Mouse (Mus musculus) heart, embryonic 13.5 days (tissue): ENCODE data around the gene Itga5. TPM values are rescaled to one million over a fixed set of nuclear protein-coding genes. Genes with fewer than 3 reads are reported as not detected.
A peak's percentile ranks its signal among the peaks of the same experiment; 100 is the strongest.

Experiments used
- ATAC-seq: fragments of 200-750 bp; cut with Nextera tagmentation; 2 replicates; pipeline ENCODE4 v1.8.0; 2017; ENCODE audit warnings: moderate TSS enrichment; ENCODE audit not compliant: insufficient number of reproducible peaks, low FRiP score, low TSS enrichment; ENCODE audit errors: extremely low read depth
- H3K27ac ChIP-seq: fragments of 300-500 bp; sonication (generic); replicated peaks from 2 replicates; pipeline ENCODE4 v1.5.1; 2015; ENCODE audit warnings: moderate library complexity, mild to moderate bottlenecking, inconsistent platforms
- H3K27me3 ChIP-seq: fragments of 300-500 bp; sonication (generic); replicated peaks from 2 replicates; pipeline ENCODE4 v1.6.1; 2015; ENCODE audit warnings: mild to moderate bottlenecking, inconsistent platforms
- H3K36me3 ChIP-seq: fragments of 300-500 bp; sonication (generic); 2 replicates; pipeline ENCODE4 v1.6.1; 2015; ENCODE audit warnings: mild to moderate bottlenecking, inconsistent platforms
- H3K4me1 ChIP-seq: fragments of 300-500 bp; sonication (generic); 2 replicates; pipeline ENCODE4 v1.6.1; 2015; ENCODE audit warnings: inconsistent platforms
- H3K4me2 ChIP-seq: fragments of 300-500 bp; sonication (generic); 2 replicates; pipeline ENCODE4 v1.6.1; 2015; ENCODE audit warnings: inconsistent platforms, mild to moderate bottlenecking, moderate library complexity
- H3K4me3 ChIP-seq: fragments of 300-500 bp; sonication (generic); 2 replicates; pipeline ENCODE4 v1.5.1; 2015; ENCODE audit warnings: moderate library complexity, mild to moderate bottlenecking, inconsistent platforms
- H3K9ac ChIP-seq: fragments of 300-500 bp; sonication (generic); 2 replicates; pipeline ENCODE4 v1.6.1; 2015; ENCODE audit warnings: inconsistent platforms, mild to moderate bottlenecking, moderate library complexity
- H3K9me3 ChIP-seq: fragments of 300-500 bp; sonication (generic); 2 replicates; pipeline ENCODE4 v1.6.1; 2016; ENCODE audit warnings: inconsistent platforms
- WGBS: fragments of 180-500 bp; shearing (Covaris S2); methylation state at CpG from one replicate; pipeline ENCODE4 v1.1.7; 2015; ENCODE audit warnings: mixed read lengths; 5-methylcytosine and 5-hydroxymethylcytosine counted together
- polyA plus RNA-seq: library from polyadenylated mRNA; unstranded; fragments of >200 nt; fragmentation: Nextera tagmentation; extraction: Ambion mirVana; gene quantifications from 2 replicates; pipeline ENCODE4 v1.2.1, GENCODE M21; 2015

Itga5 gene
- polyA plus RNA-seq, 1 experiment from 2014 or later, result 76.4 TPM

DNA sequence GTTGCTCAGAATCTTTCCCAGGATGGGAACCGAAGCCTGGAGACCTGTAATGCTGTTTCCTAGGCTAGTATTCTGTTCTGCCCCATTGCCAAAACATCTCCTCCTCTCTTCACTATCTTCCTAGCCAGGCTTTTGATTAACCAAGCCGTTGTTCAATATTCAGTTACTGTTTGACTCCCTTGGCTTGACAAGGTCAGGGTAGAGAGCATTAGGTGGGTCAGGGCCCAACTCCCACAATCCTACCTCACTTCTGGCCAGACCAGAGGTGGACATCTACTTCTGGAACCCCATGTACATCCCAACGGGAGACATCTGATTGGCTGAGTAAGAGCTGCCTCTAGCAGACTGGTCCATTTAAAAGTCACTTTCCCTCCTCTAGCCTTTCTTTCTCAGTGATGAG lies 3.6 kb downstream of the Itga5 start:
- 73% methylated on average over 3 of the region's 3 CpGs for WGBS
- Histone ChIP-seq H3K9ac (peak overlapping the region; percentile 19; the same call in 1 of the 2 replicates), H3K27ac (peak overlapping the region; percentile 61), H3K4me3 (no peak overlapping the region), H3K4me2 (no peak overlapping the region), H3K4me1 (peaks cover 80% of the 10 kb centered on the region), H3K27me3 (no peaks in the 10 kb centered on the region), H3K9me3 (no peaks in the 10 kb centered on the region), H3K36me3 (peaks cover 21% of the 10 kb centered on the region)
- ATAC-seq, result no peak

DNA sequence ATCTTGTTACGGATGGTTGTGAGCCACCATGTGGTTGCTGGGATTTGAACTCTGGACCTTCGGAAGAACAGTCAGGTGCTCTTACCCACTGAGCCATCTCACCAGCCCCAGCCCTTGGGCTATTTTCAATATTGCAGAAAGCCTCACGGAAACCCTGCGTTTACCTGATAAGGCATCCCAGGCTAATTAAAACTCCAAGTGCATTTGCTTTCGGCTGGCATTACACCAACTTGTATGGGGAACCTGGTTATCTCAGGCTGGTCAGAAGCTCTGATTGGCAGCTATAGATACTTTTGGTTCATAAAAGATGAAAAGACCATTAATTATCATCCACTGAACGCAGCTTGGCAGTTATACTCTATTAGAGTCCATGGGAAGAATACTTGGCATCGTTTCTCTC lies 4.2 kb downstream of the Itga5 start:
- WGBS, result 65% methylated on average over 7 of the region's 7 CpGs
- Histone ChIP-seq H3K36me3 (peaks cover 28% of the 10 kb centered on the region), H3K27ac (peak overlapping the region; percentile 61)

DNA sequence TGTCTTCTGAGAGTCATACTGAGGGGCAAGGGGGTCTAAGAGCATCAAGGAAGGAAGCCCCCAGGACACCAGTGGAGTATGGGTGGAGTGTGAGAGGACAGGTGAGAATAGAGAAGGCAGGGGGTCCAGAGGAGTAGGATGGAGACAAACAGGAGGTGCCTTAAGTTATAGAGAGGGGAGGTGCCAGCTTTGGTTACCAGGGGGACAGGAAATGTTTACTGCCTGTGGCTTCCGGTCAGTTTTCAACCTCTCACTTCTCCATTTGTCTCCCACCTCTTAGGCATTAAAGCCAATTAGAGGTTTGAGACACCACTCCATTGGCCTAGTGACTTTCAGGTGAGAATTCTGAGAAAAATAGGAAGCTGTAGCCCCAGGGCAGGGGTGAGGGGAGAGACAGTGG lies 5.3 kb downstream of the Itga5 start:
- ATAC-seq, result no peak
- H3K4me1 ChIP-seq, result peaks cover 85% of the 10 kb centered on the region
- H3K4me3 ChIP-seq, result no peak overlapping the region; the same call in 1 of the 2 replicates
- WGBS, result 42% methylated on average over 1 of the region's 1 CpGs
- H3K9ac ChIP-seq, result peak overlapping the region; percentile 56
- peak overlapping the region; percentile 5; the same call in 1 of the 2 replicates for H3K4me2 ChIP-seq
- H3K9me3 ChIP-seq, result no peaks in the 10 kb centered on the region
- H3K27me3 ChIP-seq, result no peaks in the 10 kb centered on the region
- peaks cover 38% of the 10 kb centered on the region for H3K36me3 ChIP-seq
- H3K27ac ChIP-seq, result peak overlapping the region; percentile 34

More for the DNA sequence above, 4.2 kb downstream of the Itga5 start:
- Histone ChIP-seq H3K27me3 (no peaks in the 10 kb centered on the region), H3K9me3 (no peaks in the 10 kb centered on the region), H3K4me2 (no peak overlapping the region), H3K4me3 (no peak overlapping the region), H3K9ac (no peak overlapping the region), H3K4me1 (peaks cover 80% of the 10 kb centered on the region)
- no peak for ATAC-seq

DNA sequence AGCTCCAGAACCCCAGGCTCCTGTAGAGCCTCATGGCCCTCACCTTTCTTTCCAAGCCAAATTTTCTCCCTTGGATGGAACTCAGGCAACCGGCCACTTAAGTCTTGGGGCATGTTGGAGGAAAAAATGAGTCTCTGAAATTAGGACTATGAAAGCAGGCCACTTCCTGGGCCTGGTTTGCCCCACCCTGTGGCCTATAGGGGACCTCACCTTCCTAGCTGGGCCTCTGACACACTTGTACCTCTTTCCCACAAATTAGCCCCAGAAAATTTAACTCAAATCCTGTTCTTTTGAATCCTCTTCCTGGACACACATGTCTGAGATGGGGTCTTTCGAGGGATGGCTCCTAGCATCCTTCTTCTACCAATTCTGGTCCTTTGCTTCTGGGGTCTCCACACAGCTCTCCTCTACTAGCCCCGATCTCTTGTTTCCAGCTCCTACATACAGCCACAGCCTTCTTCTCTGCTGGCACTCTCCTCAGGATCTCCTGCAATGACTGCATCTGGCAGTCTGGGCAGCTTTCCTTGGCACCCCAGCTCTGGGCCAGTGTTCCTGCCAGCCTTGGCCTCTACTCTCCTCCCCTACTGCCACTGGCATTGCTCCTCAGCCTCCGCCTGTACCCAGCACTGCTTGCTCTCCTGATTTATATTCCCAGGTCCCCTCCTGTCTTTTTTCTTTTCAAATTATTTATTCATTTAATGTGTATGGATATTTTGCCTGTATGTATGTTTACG lies 6.5 kb downstream of the Itga5 start:
- Histone ChIP-seq H3K9ac (peak overlapping the region; percentile 73), H3K4me3 (no peak overlapping the region), H3K4me1 (peaks cover 92% of the 10 kb centered on the region), H3K36me3 (peaks cover 51% of the 10 kb centered on the region), H3K27ac (peak overlapping the region; percentile 99), H3K9me3 (no peaks in the 10 kb centered on the region), H3K4me2 (no peak overlapping the region), H3K27me3 (no peaks in the 10 kb centered on the region)
- no peak for ATAC-seq
- 83% methylated on average over 5 of the region's 5 CpGs for WGBS

DNA sequence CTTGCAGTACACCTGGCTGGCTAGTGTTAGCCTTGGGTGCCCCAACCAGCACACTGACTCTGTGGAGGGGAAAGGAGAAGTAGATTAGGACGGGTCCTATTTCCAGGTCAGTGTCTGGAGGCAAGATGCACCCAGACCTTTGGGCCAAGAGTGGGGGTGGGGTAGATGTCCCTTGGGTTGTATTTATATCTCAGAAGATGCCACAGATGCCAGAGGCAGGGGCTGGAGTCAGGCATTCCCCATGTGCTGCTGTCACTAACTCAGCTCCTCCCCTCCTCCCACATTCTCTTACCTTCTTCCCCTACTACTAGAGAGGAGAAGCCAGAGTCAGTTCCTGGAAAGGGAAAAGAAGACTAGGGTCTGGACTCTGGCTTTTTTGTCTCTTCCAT lies 7.4 kb downstream of the Itga5 start:
- Histone ChIP-seq H3K4me1 (peaks cover 92% of the 10 kb centered on the region), H3K4me3 (no peak overlapping the region), H3K27ac (peak overlapping the region; percentile 99), H3K9ac (peak overlapping the region; percentile 73), H3K4me2 (peak overlapping the region; percentile 49), H3K27me3 (no peaks in the 10 kb centered on the region), H3K9me3 (no peaks in the 10 kb centered on the region), H3K36me3 (peaks cover 60% of the 10 kb centered on the region)
- 23% methylated on average over 1 of the region's 1 CpGs for WGBS
- ATAC-seq, result peak; percentile 23

DNA sequence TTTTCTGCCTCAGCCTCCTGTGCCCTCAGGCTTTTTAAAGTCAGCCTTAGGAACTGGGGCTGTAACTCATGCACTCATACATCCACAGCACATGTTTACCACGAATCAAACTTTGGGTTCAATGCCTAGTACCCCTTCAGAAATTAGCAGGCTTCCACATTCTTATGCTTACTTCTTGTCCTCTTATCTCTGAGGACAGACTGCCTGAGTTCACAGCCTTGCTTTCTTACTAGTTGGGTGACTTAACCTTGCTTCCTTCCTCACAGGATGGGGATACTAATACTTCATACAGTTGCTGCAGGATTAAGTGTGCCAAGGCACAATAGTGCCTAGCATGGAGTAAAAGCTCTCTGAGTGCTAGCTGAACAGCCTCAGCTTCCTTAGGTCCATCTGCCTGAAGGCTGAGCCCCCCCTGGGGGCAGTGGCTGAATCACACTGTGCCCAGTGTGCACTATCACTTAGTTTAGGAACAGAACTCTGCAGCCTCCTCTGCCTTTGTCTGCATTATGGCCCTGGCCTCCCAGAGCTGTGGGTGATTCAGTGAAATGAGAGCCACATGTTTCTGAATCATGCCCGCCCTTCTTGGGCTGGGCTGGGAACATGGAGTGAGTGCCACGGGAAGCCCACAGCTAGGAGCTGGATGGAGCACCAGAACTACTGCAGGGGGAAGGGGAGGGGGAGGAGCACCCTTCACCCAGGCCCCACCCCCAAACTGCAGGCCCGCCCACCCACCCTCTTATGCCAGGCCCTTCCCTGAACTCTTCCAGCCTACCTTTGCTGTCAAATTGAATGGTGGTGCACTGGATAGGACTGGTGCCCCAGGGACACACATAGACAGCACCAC lies 8.1 kb downstream of the Itga5 start:
- peak; percentile 51; the same call in 1 of the 2 replicates for ATAC-seq
- Histone ChIP-seq H3K27ac (peak overlapping the region; percentile 99), H3K9me3 (no peaks in the 10 kb centered on the region), H3K9ac (peak overlapping the region; percentile 73), H3K27me3 (no peaks in the 10 kb centered on the region), H3K4me1 (peaks cover 92% of the 10 kb centered on the region), H3K36me3 (peaks cover 66% of the 10 kb centered on the region), H3K4me3 (no peak overlapping the region), H3K4me2 (peak overlapping the region; percentile 49)
- 32% methylated on average over 4 of the region's 4 CpGs for WGBS

DNA sequence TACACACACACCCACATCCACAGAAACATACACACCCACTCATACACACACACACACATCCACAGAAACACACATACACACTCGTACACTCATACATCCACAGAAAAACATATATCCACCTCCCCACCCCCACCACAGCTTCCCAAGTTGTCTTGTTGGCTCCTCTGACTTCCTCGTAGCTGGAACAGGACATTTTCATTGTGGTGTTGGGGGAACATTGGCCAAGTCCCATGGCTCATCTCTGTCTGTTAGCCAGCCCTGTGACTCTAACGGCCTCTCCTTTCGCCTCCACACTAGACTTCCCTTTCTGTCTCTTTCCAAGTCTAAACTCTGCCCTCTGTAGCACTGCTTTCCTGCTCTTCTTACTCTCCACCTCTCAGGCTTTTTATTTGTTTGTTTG lies 8.7 kb downstream of the Itga5 start:
- Histone ChIP-seq H3K36me3 (peaks cover 72% of the 10 kb centered on the region), H3K4me3 (no peak overlapping the region), H3K9me3 (no peaks in the 10 kb centered on the region), H3K27ac (peak overlapping the region; percentile 99), H3K27me3 (no peaks in the 10 kb centered on the region), H3K4me1 (peaks cover 92% of the 10 kb centered on the region), H3K4me2 (peak overlapping the region; percentile 49), H3K9ac (peak overlapping the region; percentile 73)
- WGBS, result 70% methylated on average over 4 of the region's 4 CpGs
- ATAC-seq, result no peak

DNA sequence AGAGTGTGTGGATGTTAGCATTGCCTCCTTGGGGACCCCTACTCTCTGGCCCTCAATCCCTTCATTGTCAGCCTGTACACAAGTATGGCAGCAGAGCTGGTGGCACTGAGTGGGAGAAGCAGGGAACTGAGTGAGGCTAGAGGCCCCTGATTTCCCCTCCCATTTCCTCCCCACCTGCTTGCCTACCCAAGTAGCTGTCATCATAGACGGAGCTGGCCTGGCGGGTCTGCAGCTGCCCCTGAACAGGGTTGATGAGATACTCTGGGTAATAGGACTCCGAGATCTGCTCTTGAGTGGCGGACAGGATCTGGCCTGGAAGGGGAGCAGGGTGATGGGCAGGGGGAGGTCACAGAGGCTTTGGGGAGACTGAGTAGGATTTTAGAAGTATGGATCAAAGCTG lies 10.4 kb downstream of the Itga5 start:
- peak overlapping the region; percentile 38; the same call in 1 of the 2 replicates for H3K4me2 ChIP-seq
- H3K36me3 ChIP-seq, result peaks cover 79% of the 10 kb centered on the region
- H3K9ac ChIP-seq, result peak overlapping the region; percentile 73
- no peak for ATAC-seq
- peaks cover 78% of the 10 kb centered on the region for H3K4me1 ChIP-seq
- H3K27ac ChIP-seq, result peak overlapping the region; percentile 99
- no peak overlapping the region for H3K4me3 ChIP-seq
- WGBS, result 43% methylated on average over 4 of the region's 4 CpGs
- H3K27me3 ChIP-seq, result no peaks in the 10 kb centered on the region
- no peaks in the 10 kb centered on the region for H3K9me3 ChIP-seq

DNA sequence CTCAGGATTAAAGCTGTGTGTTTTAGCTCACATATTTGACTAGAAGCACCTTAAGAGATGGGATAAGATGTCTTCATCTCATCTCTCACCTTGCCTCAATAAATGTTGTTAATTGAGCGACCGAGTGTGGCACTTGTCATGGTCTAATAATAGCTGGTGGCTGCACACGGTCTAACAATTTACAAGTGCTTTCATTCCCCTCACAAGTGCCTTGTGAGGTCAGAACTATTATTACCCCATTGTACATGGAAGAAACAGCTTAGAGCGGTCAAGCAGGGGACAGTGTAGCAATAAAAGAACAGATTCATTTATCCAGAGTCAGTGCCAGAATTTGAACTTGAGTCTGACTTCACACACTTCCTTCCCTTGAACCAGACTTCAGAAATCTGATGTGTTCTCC lies 11.1 kb downstream of the Itga5 start:
- WGBS, result 34% methylated on average over 4 of the region's 4 CpGs
- H3K27ac ChIP-seq, result peak overlapping the region; percentile 99
- H3K36me3 ChIP-seq, result peaks cover 81% of the 10 kb centered on the region
- H3K9ac ChIP-seq, result peak overlapping the region; percentile 73
- H3K4me3 ChIP-seq, result no peak overlapping the region
- no peaks in the 10 kb centered on the region for H3K27me3 ChIP-seq
- ATAC-seq, result peak; percentile 44; the same call in 1 of the 2 replicates
- H3K9me3 ChIP-seq, result no peaks in the 10 kb centered on the region
- peak overlapping the region; percentile 38 for H3K4me2 ChIP-seq
- H3K4me1 ChIP-seq, result peaks cover 74% of the 10 kb centered on the region

DNA sequence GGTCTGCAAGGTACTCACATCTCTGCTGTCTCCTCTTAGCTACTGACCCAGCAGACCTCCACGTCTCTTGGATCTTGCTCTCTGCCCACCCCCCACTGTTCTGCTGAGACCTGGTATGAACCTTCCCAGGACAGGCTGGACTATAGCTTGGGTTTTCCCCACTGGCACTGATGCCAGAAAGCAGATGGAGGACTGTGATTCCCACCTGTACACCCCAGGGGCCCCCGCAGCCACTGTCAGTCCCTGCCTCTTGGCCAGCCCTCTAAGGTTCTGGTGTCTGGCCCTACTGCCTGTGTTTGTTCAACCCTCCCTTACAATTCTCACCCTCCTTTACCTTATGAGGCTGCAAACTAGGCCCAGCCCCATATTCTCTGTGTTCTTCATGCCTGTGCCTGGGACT lies 11.9 kb downstream of the Itga5 start:
- H3K36me3 ChIP-seq, result peaks cover 88% of the 10 kb centered on the region
- H3K27me3 ChIP-seq, result no peaks in the 10 kb centered on the region
- no peaks in the 10 kb centered on the region for H3K9me3 ChIP-seq
- H3K27ac ChIP-seq, result peak overlapping the region; percentile 99
- ATAC-seq, result no peak
- WGBS, result 76% methylated on average over 2 of the region's 2 CpGs
- H3K4me3 ChIP-seq, result no peak overlapping the region
- no peak overlapping the region for H3K4me2 ChIP-seq
- H3K4me1 ChIP-seq, result peaks cover 67% of the 10 kb centered on the region
- H3K9ac ChIP-seq, result peak overlapping the region; percentile 73

DNA sequence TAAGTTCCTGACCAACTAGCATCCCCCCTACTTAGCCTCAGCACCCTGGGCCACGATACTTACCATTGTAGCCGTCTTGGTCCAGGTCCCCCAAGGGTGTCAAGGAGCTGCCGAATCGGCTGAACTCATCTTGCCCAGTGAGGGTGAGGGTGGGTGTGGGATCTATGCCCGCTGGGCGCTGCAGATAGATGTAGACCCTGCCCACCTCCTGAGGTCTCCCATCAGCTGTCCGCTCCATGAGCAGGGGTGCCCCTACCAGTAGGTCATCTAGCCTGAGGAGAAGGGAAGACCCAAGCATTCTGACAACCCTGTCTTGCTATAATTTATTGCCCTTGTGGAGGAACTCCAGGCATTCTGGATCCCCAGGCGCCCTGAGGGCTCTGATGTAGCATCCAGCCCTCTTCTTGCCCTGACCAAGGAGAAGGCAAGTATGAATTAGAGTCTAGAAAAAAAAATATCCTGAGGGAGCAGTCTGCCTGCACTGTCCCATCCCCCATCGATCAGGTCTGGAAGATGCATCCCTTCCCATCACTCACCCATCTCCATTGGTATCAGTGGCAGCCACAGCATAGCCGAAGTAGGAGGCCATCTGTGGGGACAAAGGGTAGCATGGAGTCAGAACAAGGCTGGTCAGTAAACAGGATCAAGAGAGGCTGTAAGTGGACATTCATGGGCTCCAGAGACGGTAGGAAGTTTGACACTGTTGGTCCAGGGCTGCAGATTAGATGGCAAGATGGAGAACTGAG lies 12.9 kb downstream of the Itga5 start:
- H3K9me3 ChIP-seq, result no peaks in the 10 kb centered on the region
- no peak overlapping the region for H3K4me2 ChIP-seq
- peaks cover 57% of the 10 kb centered on the region for H3K4me1 ChIP-seq
- H3K27ac ChIP-seq, result 0 out of 2 replicates have a peak overlapping the region, but pooled peaks have one; percentile 2
- no peak overlapping the region for H3K4me3 ChIP-seq
- H3K27me3 ChIP-seq, result no peaks in the 10 kb centered on the region
- WGBS, result 87% methylated on average over 11 of the region's 11 CpGs
- peak overlapping the region; percentile 73; the same call in 1 of the 2 replicates for H3K9ac ChIP-seq
- peaks cover 98% of the 10 kb centered on the region for H3K36me3 ChIP-seq
- ATAC-seq, result no peak
